Mouse (Mus musculus) spleen, adult 12 weeks (tissue): Measurements from ENCODE around the gene Sap30l.
"Not testable (repeated sequence)": the region's sequence is repeated elsewhere in the genome, so short reads cannot be mapped to it uniquely, and the experiment has no call there.

ENCODE experiments used
- DNase-seq: peaks from one replicate; pipeline ENCODE4 v3.0.0; 2022; ENCODE audit warnings: low spot score

The Sap30l gene

DNA sequence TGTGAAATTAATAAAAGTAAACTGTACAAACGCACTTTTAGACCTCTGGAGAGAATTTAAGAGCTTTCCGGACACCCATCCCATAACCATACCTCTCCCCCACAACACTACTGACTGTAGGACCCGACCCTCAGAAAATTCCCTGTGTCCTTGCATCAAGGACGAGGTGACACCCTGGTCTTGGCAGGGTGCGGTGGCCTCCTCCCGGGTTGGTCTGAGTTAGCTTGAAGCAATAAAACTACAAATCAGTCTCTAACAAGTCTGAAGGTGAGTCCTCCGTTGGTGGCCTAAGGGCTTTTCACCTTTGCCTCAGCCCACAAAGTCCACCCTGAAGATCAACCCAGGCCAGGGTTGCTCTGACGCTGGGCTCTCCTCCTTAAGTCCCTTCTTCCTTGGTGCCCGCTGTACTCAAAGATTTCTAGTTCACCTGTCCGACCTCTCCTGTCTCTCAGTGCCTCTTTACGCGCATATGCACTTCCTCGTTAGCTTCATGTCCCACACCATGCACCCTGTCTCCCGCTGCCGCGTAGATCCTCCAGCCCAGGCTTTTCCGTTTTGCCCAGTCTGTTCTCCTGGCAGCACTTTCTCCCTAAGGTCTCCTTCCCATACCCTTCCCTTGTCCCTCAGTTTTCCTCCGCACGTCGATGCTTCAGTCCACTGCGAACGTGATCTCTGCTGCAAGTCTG, 1.0 kb upstream of the Sap30l start:
- no peak for DNase-seq

DNA sequence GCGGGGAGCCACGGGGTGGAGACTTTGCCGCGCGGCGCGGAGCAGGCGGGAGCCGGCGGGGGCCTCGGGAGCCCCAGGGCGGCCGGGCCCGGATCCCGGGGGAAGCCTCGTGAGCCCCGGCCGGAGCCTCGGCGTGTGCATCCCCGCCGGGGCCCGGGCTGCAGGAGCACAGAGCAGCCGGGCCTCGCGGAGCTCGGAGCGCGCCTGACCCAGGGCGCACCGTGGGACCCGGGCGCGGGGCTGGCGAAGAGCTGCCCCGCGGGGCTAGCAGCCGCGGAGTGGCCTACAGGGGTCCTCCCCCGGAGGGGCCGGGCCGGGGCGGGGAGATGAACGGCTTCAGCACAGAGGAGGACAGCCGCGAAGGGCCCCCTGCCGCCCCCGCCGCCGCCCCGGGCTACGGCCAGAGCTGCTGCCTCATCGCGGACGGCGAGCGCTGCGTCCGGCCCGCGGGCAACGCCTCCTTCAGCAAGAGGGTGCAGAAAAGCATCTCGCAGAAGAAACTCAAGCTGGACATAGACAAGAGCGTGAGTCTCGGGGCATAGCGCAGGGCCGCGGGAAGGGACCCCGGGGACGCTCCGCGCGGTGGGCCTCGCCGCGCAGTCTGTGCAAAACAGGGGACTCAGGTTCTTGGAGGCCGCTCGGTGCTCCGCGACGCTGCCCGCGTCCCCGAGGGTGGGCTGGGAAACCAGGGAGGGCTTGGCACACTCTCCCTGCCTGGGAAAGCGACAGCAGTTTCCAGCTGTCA, 501 bp downstream of the Sap30l start:
- DNase-seq: no peak

DNA sequence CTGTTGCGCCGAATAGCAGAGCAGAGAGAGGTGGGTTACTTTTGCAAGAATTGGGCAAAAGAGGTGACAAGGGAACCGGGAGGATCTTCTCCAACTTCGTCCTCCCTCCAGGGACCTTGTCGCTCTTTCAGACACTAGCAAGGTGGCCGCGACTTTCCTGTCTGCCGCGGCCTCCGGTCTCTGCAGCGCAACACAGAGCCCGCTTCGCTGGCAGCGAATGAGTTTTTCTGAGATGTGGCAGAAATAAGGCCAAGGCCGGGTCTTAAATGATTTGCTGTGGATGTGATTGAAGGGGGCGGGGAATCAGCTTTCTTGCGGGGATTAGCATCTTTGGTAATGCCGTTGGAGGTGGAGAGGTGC, 1.1 kb downstream of the Sap30l start:
- no peak for DNase-seq

DNA sequence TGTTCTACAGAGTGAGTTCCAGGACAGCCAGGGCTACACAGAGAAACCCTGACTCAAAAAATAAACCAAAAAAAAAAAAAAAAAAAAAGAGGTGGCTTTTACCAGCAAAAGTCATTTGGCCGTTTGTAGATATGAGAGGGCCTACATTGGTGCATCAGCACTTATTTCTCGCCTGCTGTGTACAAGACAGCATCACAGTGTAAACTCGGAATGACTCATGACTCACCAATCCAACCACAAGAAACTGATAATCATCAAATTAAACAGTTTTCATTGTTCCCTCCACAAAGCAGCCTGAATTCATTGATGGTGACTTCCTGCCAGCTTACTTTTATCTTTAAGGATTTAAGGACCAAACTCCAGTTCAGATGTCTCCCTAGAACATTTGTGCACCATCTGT, 3.6 kb downstream of the Sap30l start:
- DNase-seq: no peak

DNA sequence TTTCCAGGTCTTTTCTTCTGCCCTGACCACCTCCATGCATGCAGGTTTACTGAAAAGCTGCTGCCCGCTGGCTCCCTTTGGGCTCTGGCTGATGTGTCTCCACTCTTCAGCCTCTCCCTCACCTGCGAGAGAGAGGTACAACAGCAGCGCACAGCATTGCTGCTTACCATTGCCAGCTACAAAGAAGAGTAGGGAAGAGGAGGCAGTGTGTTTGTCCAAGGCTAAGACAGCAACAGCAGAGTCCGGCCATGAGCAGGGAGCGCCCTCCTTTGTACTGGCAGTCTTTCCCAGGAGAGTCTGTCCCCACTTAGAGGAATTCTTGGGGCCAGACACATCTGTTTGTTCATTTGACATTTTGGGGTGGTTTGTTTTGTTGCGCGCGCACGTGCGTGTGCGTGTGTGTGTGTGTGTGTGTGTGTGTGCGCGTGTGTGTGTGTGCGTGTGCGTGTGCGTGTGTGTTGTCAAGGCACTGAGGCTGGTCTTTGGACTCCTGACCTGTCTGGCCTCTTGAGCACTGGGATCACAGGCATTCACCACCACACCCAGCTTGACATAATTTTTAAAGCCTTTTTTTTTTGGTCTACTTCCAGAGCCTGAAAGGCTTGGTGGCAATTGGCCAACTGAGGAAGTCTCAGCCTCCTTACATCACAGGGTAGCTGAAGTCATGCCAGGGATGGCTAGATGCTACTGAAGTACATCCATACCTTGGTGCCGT, 7.7 kb downstream of the Sap30l start:
- no peak for DNase-seq

DNA sequence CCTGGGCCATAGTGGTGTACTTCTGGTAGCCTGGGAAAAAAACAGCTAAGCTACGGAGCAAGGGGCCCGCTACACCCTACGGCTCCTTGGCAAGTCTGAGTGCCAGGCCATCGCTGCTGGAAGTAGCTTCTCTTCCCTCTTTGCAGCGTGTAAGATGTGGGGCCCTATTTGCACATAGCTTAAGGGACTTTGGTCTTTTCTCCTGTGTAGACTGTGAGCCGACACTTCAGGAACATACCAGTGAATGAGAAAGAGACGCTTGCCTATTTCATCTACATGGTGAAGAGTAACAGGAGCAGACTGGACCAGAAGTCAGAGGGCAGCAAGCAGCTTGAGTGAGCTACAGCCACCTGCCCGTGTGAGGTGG, 8.3 kb downstream of the Sap30l start:
- DNase-seq: no peak

DNA sequence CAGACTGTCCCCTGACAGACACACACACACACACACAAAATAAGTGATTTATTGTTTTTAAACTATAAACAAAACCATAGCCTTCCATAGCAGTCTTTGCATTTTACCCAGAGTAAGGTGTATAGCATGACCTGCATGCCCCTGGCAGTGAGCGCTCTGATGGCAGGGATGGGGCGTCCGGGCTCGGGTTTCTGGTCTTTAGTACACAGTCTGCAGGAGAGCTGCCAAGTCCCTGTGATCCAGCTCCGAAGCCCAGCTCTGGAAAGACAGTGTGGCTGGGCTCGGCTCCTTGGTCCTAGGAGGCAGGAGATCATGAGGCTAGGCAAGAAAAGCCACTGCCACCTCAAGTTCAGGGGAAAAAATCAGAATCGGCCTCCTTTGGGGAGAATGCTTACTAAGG, 9.6 kb downstream of the Sap30l start:
- no peak for DNase-seq

DNA sequence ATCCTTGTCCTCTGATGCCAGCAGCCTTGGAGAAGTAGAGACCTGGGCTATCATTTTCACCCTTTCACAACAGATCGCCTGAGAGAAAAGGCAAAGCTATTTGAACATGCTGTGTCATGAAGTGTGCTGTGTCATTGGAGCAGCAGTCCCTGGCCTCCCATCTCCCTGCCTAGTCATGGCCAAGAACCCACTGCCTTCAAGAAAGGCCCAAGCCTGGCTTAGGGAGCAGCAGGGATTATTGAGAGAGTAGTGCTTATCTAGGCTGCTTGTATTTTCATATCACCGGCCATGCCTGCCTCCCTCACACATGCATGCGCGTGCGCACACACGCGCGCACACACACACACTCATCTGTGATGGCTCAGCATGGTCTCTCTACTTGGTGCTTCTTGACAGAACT, 10.8 kb downstream of the Sap30l start:
- no peak for DNase-seq

DNA sequence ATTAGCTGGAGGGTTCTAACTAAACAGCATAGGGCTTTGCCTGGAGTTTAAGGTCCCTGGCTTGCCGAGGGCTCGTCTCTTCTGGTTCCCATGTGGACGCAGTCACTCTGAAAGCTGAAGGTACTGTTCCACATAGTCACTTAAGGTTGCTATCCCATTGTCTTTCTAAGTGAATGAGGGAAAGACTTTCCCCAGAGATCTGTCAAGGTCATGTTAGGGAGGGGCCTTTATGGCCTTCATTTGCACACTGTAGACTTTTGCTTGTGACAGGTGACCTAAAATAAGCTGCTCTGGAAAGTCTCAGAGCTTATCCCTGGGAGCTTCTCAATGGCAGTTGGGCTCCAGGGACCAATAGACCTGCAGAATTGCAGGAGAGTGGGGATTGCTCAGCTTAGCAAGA, 12.2 kb downstream of the Sap30l start:
- no peak for DNase-seq

DNA sequence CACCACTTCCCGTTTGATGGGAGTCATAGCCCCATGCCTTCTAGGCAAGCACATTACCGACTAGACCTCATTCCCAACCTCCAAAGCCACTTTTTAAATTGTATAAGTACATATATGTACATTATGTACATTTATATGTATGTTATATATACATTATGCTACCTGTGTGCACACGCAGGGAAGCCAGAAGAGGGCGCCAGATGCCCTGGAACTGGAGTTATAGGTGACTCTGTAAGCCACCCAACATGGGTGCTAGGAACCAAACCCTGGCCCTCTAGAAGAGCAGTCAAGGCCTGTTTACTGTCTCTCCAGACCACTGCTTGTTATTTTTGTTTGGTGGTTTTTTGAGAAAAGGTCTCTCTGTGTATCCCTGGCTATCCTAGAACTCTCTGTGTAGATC, 16.8 kb downstream of the Sap30l start:
- DNase-seq: no peak

DNA sequence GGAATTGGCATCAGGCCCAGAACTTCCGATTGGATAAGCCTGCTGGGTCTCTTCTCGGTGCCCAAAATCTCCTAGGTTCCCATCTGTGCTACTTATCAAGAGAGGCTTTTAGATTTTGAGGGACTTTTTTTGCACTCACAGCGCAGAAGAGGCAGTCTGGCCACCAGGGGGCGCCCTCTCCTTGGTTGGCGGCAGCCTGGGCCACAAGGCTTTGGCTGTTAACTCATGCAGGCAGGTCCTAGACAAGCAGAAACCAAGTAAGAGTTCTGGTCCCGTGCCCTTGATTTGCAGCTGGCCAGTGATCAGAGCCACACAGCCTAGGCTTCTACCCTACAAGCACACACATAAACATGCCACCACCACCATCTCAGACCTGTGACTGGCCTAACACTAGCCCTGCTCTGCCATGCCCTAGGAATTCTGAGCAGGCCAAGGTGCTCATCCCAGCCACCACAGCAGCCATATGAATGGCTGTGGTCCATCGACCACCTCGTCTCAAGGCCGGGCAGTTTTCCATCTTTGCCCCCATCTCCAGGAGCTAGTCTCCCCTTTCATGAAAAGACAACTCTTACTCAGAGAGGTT, 18.7 kb downstream of the Sap30l start:
- DNase-seq: peak; percentile 63

DNA sequence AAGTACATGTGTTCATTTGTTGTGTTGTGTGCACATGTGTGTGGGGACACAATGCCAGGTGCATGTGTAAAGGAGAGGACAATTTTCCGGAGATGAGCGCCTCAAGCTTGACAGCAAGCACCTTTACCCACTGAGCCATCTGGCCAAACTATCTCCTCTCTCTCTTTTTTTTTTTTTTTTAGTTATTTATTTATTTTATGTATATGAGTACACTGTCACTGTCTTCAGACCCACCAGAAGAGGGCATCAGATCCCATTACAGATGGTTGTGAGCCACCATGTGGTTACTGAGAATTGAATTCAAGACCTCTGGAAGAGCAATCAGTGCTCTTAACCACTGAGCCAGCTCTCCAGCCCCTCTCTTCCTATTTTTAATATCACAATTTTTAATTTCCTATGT, 21.7 kb downstream of the Sap30l start:
- not testable (repeated sequence) for DNase-seq

DNA sequence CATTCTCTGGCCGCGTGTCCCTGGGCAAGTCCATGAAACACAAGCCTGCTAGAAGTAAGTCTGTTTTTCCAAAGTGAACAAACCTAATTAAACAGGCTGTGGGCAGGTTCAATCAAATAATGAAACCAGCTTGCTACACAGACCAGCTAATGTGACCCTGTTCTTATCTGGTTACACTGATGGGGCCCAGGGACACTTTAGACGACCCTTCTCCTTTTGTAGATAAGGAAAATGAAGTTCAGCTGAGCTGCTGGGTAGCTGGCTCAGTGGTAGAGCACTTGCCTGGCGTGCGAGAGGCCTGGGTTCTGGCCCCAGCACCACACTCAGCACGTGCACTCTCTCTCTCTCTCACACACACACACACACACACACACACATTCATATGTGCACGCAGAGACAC, 22.3 kb downstream of the Sap30l start:
- DNase-seq: no peak

DNA sequence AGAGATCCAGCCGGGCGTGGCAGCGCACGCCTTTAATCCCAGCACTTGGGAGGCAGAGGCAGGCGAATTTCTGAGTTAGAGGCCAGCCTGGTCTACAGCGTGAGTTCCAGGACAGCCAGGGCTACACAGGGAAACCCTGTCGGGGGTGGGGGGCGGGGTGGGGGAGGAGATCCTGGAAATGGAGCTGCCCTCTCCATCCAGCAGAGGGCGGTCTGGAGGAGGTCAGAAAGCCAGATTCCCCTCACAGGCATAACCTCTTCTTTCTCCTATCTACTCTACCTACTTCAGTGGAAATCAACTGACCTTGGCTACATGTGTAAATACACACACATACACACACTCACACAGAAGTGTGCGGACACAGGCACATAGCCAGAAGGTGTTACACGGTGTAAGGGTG, 23.8 kb downstream of the Sap30l start:
- DNase-seq: not testable (repeated sequence)

DNA sequence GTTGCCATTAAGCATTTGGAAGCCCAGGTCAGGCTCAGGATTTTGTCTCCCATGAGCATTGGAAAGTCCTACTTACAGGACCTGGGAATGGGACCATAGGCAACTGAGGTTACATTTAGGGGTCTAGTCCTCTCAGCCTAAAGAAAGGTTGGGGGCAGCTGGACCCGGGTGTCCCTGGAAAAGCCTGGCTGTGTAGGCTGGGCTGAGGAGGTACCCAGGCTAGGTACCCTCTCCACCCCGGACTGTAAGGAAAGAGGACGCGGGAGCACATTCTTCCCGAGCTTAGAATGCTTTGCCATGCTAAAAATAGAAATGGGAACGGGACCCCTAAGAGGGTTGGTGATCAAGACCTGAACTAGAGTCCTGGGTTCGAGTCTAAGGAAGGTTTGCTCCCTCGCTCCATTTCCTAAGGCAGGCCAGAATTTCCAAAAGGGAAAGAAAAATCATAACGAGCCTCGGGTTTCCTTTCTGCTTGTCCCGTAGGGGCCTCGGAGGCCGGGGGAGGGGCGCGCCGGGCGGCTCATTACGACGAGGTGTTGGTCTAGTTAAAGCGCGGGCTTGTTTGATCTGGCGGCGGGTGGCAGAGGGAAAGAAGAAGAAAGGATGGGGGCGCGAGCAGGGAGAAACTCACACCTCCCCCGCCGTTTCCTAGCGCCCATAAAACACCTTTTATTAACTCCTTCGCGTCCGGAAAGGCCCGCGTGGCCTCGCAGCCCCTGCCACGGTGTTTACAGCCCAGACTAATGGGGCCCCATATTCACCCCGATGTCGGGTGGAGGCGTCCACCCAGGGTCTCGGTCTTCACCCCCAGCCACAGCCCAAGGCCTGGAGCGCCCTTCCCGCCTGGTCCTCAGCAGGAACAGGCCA, 25.8 kb downstream of the Sap30l start:
- DNase-seq: no peak

DNA sequence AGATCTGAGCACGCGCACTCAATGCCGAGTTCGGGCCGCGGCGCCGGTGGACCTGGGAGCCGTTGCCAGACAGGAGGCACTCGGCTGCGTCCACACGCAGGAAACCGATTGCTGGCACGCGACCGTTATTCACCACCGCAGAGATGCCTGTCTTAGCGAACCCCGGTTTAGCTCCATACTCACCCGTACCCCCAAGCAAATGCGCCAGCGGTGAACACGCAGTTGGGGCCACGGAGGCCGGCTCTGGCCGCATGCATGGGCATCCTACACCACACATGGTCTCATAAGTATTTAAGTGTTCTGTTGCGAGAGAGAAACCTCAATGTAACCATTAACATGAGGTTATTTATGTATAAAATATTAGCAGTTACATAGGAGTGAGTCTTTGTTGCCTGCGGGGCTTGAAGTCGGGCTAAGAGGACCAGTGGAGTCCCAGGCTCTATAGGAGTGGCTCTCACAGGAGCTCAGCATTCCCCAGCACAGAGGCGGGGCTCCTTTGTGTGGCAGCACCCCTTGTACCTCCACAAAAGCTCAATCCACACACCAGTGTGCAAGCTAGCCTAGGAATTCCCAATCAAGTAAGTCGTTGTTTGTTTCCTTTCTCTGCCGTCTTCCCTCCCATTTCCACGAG, 26.6 kb downstream of the Sap30l start:
- no peak for DNase-seq

DNA sequence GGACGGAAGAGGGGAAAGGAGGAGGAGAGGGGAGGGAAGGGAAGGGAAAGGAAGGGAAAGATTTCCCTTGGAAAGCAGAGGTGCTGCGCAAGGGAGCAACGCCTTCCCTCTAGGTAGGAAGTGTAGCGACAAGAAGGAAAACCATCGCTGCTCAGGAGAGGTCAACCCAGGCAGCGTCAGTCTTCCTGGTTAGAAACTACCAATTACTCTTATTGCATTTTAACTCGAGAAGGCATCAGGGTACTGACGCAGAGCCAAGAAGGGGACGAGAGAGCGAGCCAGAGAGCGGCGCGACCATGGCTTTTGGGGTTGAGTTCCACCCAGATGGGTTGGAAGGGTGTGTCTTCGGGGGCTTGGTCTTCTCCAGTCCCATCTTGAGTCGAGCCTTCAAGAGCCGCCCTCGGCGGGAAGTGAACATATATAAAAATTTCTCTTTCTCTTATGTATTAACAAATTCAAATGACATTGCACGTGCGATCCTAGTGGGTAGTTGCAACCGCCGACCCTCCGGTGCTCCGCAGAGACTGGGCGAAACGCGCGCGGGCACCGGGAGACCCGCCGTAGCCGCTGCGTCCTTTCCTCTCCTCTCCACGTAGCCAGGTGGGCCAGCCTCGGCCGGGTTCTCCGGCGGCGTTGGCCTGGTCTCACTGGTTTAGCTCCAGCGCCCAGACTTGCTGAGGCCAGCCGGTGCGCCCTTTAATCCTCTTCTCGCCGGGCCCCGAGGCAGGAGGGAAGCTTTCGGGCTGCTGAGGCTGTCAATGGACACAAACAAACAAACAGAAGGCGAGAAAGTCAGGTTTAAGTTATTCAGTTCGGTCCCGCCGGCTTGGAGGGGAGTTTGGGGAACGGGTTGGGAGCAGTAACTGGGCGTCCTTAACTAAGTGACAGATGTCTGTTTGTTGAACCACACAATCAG, 27.8 kb downstream of the Sap30l start:
- DNase-seq: no peak

DNA sequence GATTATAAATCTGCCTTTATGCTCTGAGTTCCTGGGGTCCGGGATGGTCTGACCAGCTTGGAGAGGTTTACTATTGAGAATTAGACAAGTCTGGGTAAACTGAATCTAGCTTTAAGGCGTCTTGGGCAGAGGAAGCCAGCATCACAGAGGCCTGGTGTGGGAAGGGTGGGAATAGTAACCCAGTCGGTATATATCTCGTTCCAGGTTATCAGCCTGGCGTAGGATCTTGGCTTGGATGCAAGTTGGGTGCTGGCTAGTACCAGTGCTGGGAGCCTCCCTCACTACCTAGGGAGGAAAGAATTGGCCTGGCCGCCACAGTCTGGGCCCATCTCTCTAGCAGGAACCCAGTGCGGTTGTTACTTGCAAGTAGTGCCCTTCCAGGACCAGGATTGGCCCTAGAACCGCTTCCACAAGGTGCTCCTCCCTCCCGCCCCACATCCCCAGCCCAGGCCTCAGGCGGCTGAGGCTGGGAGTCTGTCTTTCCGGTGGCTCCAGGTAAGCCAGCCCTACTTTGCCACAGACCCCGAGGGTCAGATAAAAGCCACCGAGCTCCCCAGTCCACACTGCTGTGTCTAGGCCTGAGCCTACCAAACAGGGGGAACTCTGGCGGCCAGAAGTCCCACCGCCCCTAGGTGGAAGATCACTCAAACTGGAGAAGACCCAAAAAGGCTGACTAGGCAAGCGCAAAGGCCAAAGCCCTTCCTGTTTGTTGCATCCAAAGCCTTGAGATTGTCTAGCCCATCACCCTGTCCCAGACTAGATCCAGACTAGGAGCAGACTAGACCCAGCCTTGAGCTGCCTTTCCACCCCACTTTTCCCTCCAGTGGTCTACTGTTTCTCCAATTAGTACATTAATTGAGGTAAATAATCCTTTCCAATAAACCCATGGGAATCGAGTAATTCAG, 28.7 kb downstream of the Sap30l start:
- no peak for DNase-seq

DNA sequence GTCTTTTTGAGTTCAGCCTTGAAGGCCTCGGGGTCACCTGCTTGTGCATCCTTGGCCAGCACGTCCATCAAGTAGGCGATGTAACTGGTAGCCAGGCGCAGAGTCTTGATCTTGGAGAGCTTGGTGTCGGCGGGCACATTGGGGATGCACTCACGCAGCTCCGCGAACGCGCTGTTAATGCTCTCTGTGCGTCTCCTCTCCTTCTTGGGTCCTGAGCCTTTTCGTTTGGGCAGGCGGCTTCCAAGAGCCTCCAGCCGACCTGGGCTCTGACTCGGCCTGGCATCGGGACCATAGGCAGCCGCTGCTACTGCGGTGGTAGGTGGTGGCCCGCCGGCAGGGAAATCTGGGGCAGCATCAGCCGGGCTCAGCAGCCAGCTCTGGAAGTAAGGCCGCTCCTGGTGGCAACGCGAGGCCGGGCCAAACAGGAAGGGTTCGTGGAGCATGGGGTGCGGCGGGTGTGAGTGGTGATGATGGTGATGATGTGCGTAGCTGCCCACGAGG, 29.9 kb downstream of the Sap30l start:
- DNase-seq: no peak
